Mouse (Mus musculus) layer of hippocampus, adult 9-10 months (tissue): ENCODE measurements at regions not wholly inside any gene's neighbourhood (a gene's known extent, or its start where the extent isn't known, plus 50 kb on each side); places are given as distances from the start of the nearest gene placed in this dataset.
"Not testable (repeated sequence)": the region's sequence is repeated elsewhere in the genome, so short reads cannot be mapped to it uniquely, and the experiment has no call there.

ENCODE experiments used
- DNase-seq: peaks from one replicate; pipeline ENCODE4 v3.0.0; 2022; ENCODE audit warnings: low spot score

- peak; percentile 26 for DNase-seq
Measured at GRCm38 (mm10) chr12:29391756-29392155, 136.4 kb upstream of the Myt1l start.

DNA sequence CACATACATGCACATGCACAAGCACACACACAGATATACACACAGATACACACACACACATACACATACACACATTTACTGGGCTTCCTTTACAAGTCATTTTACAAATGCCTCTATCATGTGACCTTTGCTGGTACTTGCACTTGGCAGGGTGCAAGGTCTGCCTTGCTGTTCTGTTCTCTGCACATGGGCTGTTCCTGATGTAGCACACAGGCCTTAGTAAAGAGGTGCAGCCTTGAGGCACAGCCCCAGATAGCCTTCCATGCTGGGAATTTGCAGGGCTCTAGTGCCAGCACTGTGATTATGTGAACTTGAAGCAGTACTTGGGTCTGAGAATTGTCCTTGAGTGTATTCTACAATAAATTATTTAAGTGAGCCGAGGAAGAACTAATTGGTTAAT lies 133.9 kb upstream of the Myt1l start:
- no peak for DNase-seq

DNA sequence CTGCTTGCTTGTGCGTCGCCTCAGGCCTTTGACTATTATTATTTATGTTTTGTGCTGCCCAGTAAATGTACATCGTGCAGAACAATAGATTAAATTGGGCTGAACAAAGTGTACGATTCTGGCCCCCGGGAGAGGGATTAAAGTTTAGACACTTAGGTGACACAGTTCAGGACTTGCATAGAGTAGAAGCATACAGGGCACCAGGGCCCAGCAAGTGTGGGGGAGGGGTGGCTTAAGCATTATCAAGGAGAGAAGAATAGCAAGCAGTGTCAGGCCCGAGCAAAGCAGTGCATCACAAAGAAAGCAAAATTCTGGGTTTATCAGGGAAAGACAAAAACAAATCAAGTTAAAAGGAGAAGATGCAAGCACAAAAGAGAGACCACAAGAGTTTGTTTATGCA lies 133.3 kb upstream of the Myt1l start:
- no peak for DNase-seq

GRCm38 (mm10) chr12:29395401-29395982 lies 132.7 kb upstream of the Myt1l start:
- DNase-seq, result no peak

GRCm38 (mm10) chr12:29404434-29404833 lies 123.8 kb upstream of the Myt1l start:
- no peak for DNase-seq

DNA sequence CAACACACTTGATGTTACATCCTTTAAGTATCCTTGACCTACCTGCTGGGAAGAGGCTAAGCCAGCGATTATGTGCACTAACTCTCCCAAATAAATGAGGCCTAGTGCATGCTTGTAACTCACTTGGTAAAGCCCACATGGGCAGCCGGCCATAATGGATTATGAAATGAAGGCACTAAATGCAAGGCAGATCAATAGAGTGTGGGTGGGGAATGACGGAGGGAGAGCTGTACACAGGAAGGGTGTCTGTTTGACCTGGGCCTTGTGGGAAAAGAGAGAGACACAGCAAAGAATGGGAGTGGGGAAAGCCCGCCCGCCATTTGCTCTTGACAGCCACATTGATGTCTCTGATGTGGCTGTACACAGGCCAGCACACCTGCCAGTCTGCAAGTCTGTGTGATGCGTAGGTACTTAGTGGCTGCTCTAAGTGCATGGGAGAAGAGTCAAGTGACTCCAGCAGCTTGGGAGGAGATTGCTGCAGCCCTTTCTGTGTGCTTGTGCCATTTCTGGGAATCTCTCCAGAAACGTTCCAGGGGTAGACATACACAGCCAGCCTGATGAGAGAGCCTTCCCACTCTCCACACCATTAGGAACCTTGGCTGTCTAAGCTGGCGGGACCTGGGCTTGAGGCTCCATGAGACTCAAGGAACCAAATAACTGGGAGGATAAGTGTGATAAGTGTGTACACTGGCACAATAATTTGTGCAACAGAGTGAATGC lies 118.7 kb upstream of the Myt1l start:
- no peak for DNase-seq

DNA sequence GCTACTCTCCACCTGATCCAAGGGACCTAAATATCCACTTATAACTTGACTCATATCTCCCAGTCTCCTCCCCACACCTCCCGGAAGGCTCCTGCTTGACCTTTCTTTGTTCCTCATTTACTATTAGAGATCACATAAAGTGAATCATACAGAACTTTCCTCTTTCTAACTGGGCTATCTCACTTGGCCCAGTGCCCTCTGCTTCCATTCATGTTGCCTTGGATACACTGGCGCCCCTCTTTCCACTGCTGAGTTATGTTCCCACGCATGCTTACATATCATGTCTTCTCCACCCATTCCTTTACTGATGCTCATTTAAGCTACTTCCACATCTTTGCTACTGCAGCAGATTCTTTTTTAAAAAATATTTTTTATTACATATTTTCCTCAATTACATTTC lies 94.2 kb upstream of the Myt1l start:
- no peak for DNase-seq

- DNase-seq, result peak; percentile 22
Measured at GRCm38 (mm10) chr12:29439343-29440019, 88.7 kb upstream of the Myt1l start.

- not testable (repeated sequence) for DNase-seq
Measured at GRCm38 (mm10) chr12:29465201-29465600, 63.0 kb upstream of the Myt1l start.
